Mouse (Mus musculus): ENCODE data around the gene Ssmem1. TPM values are rescaled to one million over a fixed set of nuclear protein-coding genes. Genes with fewer than 3 reads are reported as not detected.

Gene Ssmem1
- polyA plus RNA-seq (2016; fragmentation: Nextera tagmentation; extraction: Ambion mirVana), result 0.14 and 0.33 TPM in 2 replicates

DNA sequence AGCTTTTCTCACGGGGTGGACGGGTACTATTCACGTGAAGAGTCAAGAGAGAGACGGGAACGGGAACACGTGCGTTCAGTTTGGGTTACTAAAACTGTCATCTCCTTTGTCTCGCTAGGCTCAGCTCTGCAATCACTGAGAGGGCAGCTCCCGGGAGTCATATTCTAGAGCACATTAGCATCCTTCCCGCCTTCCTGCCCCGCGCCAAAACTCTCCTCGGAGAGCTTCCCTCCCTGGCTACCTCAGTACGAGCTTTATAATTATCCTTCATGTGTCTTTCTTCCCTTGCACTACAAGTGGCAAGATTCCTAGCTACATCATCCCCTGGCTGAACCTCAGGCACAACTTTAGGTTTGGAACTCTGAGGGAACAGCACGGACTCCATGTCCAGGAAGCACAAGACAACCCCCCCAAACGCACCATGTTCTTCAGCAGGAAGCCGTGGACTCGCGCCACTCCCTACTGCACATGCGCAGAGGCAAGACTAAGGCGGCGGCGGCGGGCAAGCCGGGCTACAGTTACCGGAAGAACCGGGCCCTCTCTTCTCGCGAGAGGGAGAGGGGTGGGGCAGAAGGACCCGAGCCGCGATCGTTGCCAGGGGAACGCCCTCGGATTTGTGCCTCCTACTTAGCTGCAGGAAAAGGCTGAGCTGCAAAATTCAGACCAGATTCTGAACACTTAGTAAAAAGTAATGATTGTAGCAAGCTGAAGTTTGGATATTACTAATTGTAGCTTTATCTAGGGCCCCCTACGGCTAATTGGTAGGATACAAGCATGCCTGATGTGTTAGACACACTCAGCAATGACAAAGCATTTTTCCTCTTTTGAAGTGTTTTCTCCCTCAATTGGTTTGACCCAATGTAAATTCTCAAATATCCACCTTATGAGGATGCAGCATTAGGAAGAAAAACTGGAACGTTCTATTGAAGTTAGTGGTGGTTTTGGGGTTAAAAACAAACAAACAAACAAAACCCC, at the start of gene Ssmem1, which contains the start of gene Tmem209:
Gene Ssmem1, plus strand, starts transcription at position 585 of the 975 bp plus-strand sequence.
Gene Tmem209, minus strand, starts transcription at position 519 of the 975 bp plus-strand sequence.
- Histone ChIP-seq H3K9ac (peak within 1 kb of the TSS; percentile 65), H3K4me2 (replicated peaks) (peak within 1 kb of the TSS; percentile 57), H3K27ac (peak within 1 kb of the TSS; percentile 99), H3K4me3 (peak within 1 kb of the TSS; percentile 55), H3K36me3 (peaks cover 14% of the 10 kb centered on the region), H3K9me3 (no peaks in the 10 kb centered on the region), H3K27me3 (no peaks in the 10 kb centered on the region), H3K4me1 (peaks cover 13% of the 10 kb centered on the region)
- under 1% methylated on average over 37 of the region's 37 CpGs for WGBS
- peak; percentile 96 for ATAC-seq (ENCODE audit: insufficient number of reproducible peaks, insufficient read depth, low FRiP score, low TSS enrichment)

- Histone ChIP-seq H3K4me3 (0 out of 2 replicates have a peak overlapping the region, but pooled peaks have one; percentile 7), H3K36me3 (no peaks in the 10 kb centered on the region), H3K9ac (peak overlapping the region; percentile 66), H3K27me3 (no peaks in the 10 kb centered on the region), H3K9me3 (no peaks in the 10 kb centered on the region), H3K4me2 (replicated peaks) (peak overlapping the region; percentile 58), H3K4me1 (peaks cover 34% of the 10 kb centered on the region), H3K27ac (peak overlapping the region; percentile 99)
- ATAC-seq (ENCODE audit: insufficient number of reproducible peaks, insufficient read depth, low FRiP score, low TSS enrichment), result peak; percentile 92
- WGBS, result 13% methylated on average over 19 of the region's 19 CpGs
Observed at GRCm38 (mm10) chr6:30460750-30461446, 48.8 kb upstream of the Ssmem1 start.

DNA sequence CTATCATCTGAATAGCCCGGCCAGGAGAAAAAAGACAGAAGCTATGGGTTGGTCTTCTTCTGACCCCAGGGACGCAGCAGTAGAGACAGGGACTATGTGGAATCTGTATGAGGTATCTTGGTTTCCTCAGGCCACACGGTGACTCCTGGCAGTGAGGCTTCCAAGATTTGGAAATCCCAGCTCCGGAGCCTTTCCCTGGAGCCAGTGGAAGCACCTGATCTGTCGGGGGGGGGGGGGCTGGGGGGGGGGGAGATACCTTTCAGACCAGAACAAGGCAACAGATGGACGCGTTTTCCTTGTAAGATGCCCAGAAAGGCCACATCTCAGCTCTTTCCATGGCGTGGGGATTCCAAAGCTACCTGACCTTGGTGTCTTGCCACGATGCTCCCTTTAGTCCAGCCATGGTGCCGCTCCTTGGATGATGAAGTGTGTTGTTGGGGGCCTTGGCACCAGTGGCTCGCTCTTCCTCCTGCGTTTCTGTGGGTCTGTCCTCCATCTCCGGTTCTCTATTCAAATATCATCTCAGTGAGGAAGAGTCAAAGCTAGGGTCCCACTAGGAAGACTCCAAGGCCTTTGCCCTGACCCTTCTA, 47.8 kb upstream of the Ssmem1 start:
- 0 out of 2 replicates have a peak overlapping the region, but pooled peaks have one; percentile 34 for H3K9ac ChIP-seq
- H3K9me3 ChIP-seq, result no peaks in the 10 kb centered on the region
- H3K4me3 ChIP-seq, result no peak overlapping the region
- H3K36me3 ChIP-seq, result no peaks in the 10 kb centered on the region
- H3K27me3 ChIP-seq, result no peaks in the 10 kb centered on the region
- H3K4me1 ChIP-seq, result peaks cover 42% of the 10 kb centered on the region
- H3K4me2 ChIP-seq (replicated peaks), result no peak overlapping the region
- 85% methylated on average over 13 of the region's 13 CpGs for WGBS
- H3K27ac ChIP-seq, result peak overlapping the region; percentile 99
- ATAC-seq (ENCODE audit: insufficient number of reproducible peaks, insufficient read depth, low FRiP score, low TSS enrichment), result no peak

DNA sequence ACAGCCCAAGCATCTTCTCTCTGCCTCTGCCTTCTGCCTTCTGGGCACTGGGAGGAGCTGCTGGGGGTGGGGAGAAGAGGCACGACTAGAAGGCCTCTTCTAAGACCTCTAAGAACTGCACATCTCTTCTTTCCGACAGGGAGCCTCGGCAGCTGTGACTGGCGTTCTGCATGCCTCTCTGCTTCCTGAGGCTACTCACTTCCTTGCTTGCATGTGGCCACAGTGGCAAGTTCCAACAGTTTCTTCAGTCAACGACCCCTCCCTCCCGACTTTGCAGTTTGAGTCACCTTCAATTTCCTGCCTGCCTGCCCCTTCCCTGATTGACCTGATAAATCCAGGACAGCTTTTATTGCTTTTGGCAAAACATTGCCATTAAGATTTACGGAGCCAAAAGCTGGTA, 46.8 kb upstream of the Ssmem1 start:
- peaks cover 47% of the 10 kb centered on the region for H3K4me1 ChIP-seq
- no peaks in the 10 kb centered on the region for H3K27me3 ChIP-seq
- H3K4me3 ChIP-seq, result no peak overlapping the region
- no peak for ATAC-seq (ENCODE audit: insufficient number of reproducible peaks, insufficient read depth, low FRiP score, low TSS enrichment)
- 12% methylated on average over 7 of the region's 7 CpGs for WGBS
- H3K27ac ChIP-seq, result peak overlapping the region; percentile 46; the same call in 1 of the 2 replicates
- no peak overlapping the region for H3K4me2 ChIP-seq (replicated peaks)
- no peaks in the 10 kb centered on the region for H3K9me3 ChIP-seq
- H3K9ac ChIP-seq, result 0 out of 2 replicates have a peak overlapping the region, but pooled peaks have one; percentile 15
- no peaks in the 10 kb centered on the region for H3K36me3 ChIP-seq

DNA sequence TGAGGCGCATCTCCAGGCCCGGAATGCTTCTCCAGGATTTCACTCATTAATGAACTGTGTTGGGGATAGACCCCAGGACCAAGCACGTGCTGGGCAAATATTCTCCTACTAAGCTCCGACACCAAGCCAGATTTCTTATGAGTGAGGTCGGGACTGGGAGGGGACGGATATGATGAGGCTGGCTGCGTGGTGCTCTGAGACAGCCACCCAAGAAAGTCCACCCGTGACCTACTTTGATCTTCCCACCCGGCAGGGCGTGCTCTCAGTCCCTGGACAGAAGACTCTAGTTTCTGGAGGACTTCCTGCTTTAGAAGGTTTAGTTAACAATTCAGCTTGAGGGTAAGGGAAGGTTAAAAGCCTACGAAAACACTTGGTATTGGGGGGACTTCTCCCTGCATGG, 44.1 kb upstream of the Ssmem1 start:
- H3K4me1 ChIP-seq, result peaks cover 46% of the 10 kb centered on the region
- H3K36me3 ChIP-seq, result no peaks in the 10 kb centered on the region
- no peak overlapping the region for H3K27ac ChIP-seq
- no peak overlapping the region for H3K4me2 ChIP-seq (replicated peaks)
- no peak overlapping the region for H3K9ac ChIP-seq
- 87% methylated on average over 11 of the region's 11 CpGs for WGBS
- no peak for ATAC-seq (ENCODE audit: insufficient number of reproducible peaks, insufficient read depth, low FRiP score, low TSS enrichment)
- H3K27me3 ChIP-seq, result no peaks in the 10 kb centered on the region
- no peak overlapping the region for H3K4me3 ChIP-seq
- H3K9me3 ChIP-seq, result no peaks in the 10 kb centered on the region

- H3K27me3 ChIP-seq, result no peaks in the 10 kb centered on the region
- WGBS, result 50% methylated on average over 1 of the region's 1 CpGs
- no peak overlapping the region for H3K27ac ChIP-seq
- no peaks in the 10 kb centered on the region for H3K36me3 ChIP-seq
- no peak overlapping the region for H3K4me3 ChIP-seq
- H3K4me1 ChIP-seq, result peaks cover 22% of the 10 kb centered on the region; the same call in 1 of the 2 replicates
- H3K9me3 ChIP-seq, result no peaks in the 10 kb centered on the region
- ATAC-seq (ENCODE audit: insufficient number of reproducible peaks, insufficient read depth, low FRiP score, low TSS enrichment), result no peak
- no peak overlapping the region for H3K4me2 ChIP-seq (replicated peaks)
- no peak overlapping the region for H3K9ac ChIP-seq
Observed at GRCm38 (mm10) chr6:30468058-30468457, 41.6 kb upstream of the Ssmem1 start.

DNA sequence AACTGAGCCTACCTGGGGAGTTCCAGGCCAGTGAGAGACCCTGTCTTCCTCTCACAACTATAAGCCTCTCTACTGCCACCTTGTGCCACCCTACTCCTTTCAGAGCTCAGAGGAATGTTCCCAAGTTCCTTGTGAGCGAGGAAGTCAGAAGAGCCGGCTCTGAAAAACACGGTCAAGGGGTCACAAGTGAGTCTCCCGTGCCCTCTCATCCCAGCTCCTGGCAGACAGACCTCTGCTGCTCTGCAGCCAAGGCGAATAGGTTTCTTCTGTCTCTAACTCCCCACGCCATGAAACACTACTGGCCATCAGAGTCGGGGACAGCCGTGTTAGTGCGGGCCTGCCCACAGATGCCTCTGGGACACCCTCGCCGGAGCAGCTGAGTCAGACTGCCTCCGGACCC, 41.0 kb upstream of the Ssmem1 start:
- no peak overlapping the region for H3K4me3 ChIP-seq
- H3K36me3 ChIP-seq, result no peaks in the 10 kb centered on the region
- no peaks in the 10 kb centered on the region for H3K9me3 ChIP-seq
- 54% methylated on average over 12 of the region's 12 CpGs for WGBS
- H3K27me3 ChIP-seq, result no peaks in the 10 kb centered on the region
- ATAC-seq (ENCODE audit: insufficient number of reproducible peaks, insufficient read depth, low FRiP score, low TSS enrichment), result no peak
- H3K9ac ChIP-seq, result no peak overlapping the region
- H3K4me1 ChIP-seq, result peaks cover 19% of the 10 kb centered on the region; the same call in 1 of the 2 replicates
- no peak overlapping the region for H3K4me2 ChIP-seq (replicated peaks)
- H3K27ac ChIP-seq, result 0 out of 2 replicates have a peak overlapping the region, but pooled peaks have one; percentile 17

- no peak for ATAC-seq (ENCODE audit: insufficient number of reproducible peaks, insufficient read depth, low FRiP score, low TSS enrichment)
- 85% methylated on average over 12 of the region's 12 CpGs for WGBS
Observed at GRCm38 (mm10) chr6:30469370-30469769, 40.3 kb upstream of the Ssmem1 start.

DNA sequence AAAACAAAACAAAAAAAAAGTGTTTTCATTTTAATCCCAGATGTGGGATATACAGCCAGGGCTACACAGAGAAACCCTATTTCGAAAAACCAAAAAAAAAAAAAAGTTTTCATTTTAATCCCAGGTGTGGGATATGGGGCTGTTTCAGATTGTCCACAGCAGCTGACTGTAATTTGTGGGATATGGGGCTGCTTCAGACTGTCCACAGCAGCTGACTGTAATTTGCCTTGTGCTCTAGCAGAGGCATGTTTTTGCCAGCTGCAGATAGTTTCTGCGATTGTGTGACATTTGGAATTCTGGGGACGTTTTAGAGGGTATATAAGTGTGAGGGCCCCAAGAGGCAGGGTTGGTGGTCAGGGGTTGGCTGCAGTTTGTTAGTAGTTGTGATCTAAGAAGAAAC, 37.9 kb upstream of the Ssmem1 start:
- no peak overlapping the region for H3K27ac ChIP-seq
- H3K27me3 ChIP-seq, result no peaks in the 10 kb centered on the region
- no peak overlapping the region for H3K4me2 ChIP-seq (replicated peaks)
- H3K4me3 ChIP-seq, result no peak overlapping the region
- peaks cover 15% of the 10 kb centered on the region; the same call in 1 of the 2 replicates for H3K4me1 ChIP-seq
- no peak overlapping the region for H3K9ac ChIP-seq
- no peak for ATAC-seq (ENCODE audit: insufficient number of reproducible peaks, insufficient read depth, low FRiP score, low TSS enrichment)
- no peaks in the 10 kb centered on the region for H3K36me3 ChIP-seq
- H3K9me3 ChIP-seq, result no peaks in the 10 kb centered on the region
- 36% methylated on average over 3 of the region's 3 CpGs for WGBS

More at GRCm38 (mm10) chr6:30469370-30469769, 40.3 kb upstream of the Ssmem1 start:
- H3K9ac ChIP-seq, result no peak overlapping the region
- no peak overlapping the region for H3K4me2 ChIP-seq (replicated peaks)
- no peaks in the 10 kb centered on the region for H3K27me3 ChIP-seq
- H3K36me3 ChIP-seq, result no peaks in the 10 kb centered on the region
- no peak overlapping the region for H3K4me3 ChIP-seq
- H3K27ac ChIP-seq, result no peak overlapping the region
- H3K9me3 ChIP-seq, result no peaks in the 10 kb centered on the region
- H3K4me1 ChIP-seq, result peaks cover 19% of the 10 kb centered on the region; the same call in 1 of the 2 replicates

DNA sequence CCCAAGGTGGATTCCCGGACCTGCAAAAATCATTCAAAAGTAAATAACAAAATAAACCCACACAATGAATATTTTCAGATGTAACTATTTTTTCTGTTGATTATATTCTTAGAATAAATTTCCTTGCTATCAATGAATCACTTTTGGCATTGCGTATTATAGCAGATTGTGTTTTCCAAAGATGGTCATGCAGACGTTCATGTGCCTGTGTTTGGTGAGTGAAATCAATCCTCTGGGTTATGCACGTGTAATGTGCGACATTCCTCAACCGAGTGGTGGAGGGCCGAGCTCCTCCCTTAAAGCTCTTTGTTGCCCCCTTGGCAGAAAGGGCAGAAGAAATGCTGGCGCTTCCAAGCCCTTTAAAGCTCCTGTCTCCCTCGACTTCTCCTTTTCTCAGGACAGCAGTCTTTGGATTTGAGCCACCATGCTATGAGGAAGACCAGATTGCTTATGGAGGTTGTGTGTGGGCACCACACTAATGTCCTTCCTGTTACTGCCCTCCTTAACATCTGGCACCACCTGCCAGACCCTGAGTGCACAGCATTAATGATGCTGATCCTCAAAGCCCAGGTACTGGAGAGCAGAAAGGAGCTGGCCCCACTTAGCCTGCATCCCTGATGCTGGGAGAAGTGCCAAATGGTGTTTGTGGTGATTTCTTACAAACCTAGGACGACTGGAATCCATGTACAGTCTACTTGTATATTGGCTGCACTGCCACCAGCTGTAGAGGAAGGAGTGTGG, 33.5 kb upstream of the Ssmem1 start:
- Histone ChIP-seq H3K4me3 (no peak overlapping the region), H3K27ac (no peak overlapping the region; the same call in 1 of the 2 replicates), H3K27me3 (no peaks in the 10 kb centered on the region), H3K36me3 (peaks cover 25% of the 10 kb centered on the region), H3K4me2 (replicated peaks) (no peak overlapping the region), H3K9me3 (no peaks in the 10 kb centered on the region), H3K9ac (no peak overlapping the region), H3K4me1 (0 out of 2 replicates have a peak, but pooled peaks cover 3% of the 10 kb centered on the region)
- 63% methylated on average over 10 of the region's 10 CpGs for WGBS
- no peak for ATAC-seq (ENCODE audit: insufficient number of reproducible peaks, insufficient read depth, low FRiP score, low TSS enrichment)

All from embryonic facial prominence, embryonic 12.5 days (tissue).